Mouse (Mus musculus) kidney, embryonic 16.5 days (tissue): ENCODE measurements around the gene Camp. TPM values are rescaled to one million over a fixed set of nuclear protein-coding genes. Genes with fewer than 3 reads are reported as not detected.
A peak's percentile ranks its signal among the peaks of the same experiment; 100 is the strongest.

Experiments
- ATAC-seq: fragments of 200-750 bp; cut with Nextera tagmentation; 2 replicates; pipeline ENCODE4 v1.8.0; 2017; ENCODE audit warnings: moderate TSS enrichment; ENCODE audit not compliant: low FRiP score, low TSS enrichment
- H3K27ac ChIP-seq: fragments of 300-500 bp; sonication (generic); 2 replicates; pipeline ENCODE4 v1.5.1; 2014; ENCODE audit warnings: low read length
- H3K27me3 ChIP-seq: fragments of 300-500 bp; sonication (generic); 2 replicates; pipeline ENCODE4 v1.6.1; 2014; ENCODE audit warnings: low read length, control low read depth, mixed read lengths; ENCODE audit not compliant: insufficient read depth
- H3K36me3 ChIP-seq: fragments of 300-500 bp; sonication (generic); 2 replicates; pipeline ENCODE4 v1.6.1; 2014; ENCODE audit warnings: low read length, control low read depth, mixed read lengths; ENCODE audit not compliant: insufficient read depth
- H3K4me1 ChIP-seq: fragments of 300-500 bp; sonication (generic); 2 replicates; pipeline ENCODE4 v1.6.1; 2014; ENCODE audit warnings: low read length, control low read depth, mixed read lengths; ENCODE audit not compliant: insufficient read depth
- H3K4me2 ChIP-seq: fragments of 300-500 bp; sonication (generic); replicated peaks from 2 replicates; pipeline ENCODE4 v1.6.1; 2014; ENCODE audit warnings: low read depth, low read length
- H3K4me3 ChIP-seq: fragments of 300-500 bp; sonication (generic); 2 replicates; pipeline ENCODE4 v1.5.1; 2014; ENCODE audit warnings: mild to moderate bottlenecking, low read length
- H3K9ac ChIP-seq: fragments of 300-500 bp; sonication (generic); replicated peaks from 2 replicates; pipeline ENCODE4 v1.6.1; 2014; ENCODE audit warnings: low read length
- H3K9me3 ChIP-seq: fragments of 300-500 bp; sonication (generic); 2 replicates; pipeline ENCODE4 v1.6.1; 2016; ENCODE audit warnings: low read length, control low read depth
- WGBS: fragments of 180-500 bp; shearing (Covaris S2); extraction: QIAGEN DNeasy Blood & Tissue Kit; methylation state at CpG from one replicate; pipeline ENCODE4 v1.1.7; 2014; 5-methylcytosine and 5-hydroxymethylcytosine counted together
- polyA plus RNA-seq: library from polyadenylated mRNA; unstranded; fragments of >200 nt; fragmentation: Nextera tagmentation; extraction: Ambion mirVana; gene quantifications from 2 replicates; pipeline ENCODE4 v1.2.1, GENCODE M21; 2015

Gene Camp
- polyA plus RNA-seq, 1 experiment from 2014 or later: 2.2 TPM

DNA sequence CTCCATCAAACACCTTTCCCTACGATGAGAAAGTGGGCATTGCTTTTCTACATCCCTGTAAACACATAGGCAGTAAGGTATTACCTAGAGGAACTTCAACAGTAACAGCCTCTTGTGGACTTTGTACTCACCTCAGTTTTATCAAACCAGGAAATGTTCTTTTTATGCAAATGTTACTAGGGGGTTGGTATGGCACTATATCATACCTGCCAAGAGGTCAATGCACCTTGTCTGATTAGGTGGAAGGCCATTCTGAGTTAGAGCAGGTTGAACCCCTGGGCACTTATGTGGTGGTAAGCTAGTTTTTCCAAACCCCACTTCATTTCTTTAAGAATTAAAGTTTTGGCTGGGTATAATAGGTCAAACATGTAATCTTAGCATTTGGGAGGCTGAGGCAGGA is 29.9 kb upstream of the Camp start:
- no peak for ATAC-seq
- H3K27ac ChIP-seq: no peak overlapping the region

DNA sequence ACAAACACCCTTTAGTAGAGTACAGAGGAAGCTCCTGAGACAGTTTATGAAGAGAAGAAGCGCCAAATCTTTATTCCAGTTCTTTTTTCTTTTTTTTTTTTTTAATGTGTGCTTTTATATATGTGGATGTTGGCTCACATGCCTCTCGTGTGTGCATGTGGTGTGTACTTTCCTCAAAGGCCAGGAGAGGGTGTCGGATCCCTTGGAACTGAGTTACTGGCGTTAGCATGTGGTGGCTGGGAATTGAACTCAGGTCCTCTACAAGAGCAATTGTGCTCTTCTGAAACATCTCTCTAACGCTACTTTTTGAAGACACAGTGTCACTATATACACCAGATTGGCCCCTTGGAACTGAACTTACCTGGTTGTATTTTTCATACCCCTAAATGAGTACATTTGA is 28.2 kb upstream of the Camp start:
- ATAC-seq: no peak
- no peaks in the 10 kb centered on the region for H3K27me3 ChIP-seq
- 78% methylated on average over 5 of the region's 5 CpGs for WGBS
- H3K4me3 ChIP-seq: peak overlapping the region; percentile 81
- peak overlapping the region; percentile 81 for H3K4me2 ChIP-seq
- H3K9ac ChIP-seq: peak overlapping the region; percentile 93; the same call in 1 of the 2 replicates
- peaks cover 46% of the 10 kb centered on the region for H3K36me3 ChIP-seq
- H3K9me3 ChIP-seq: no peaks in the 10 kb centered on the region
- peaks cover 15% of the 10 kb centered on the region for H3K4me1 ChIP-seq
- no peak overlapping the region for H3K27ac ChIP-seq

More for the DNA sequence above, 29.9 kb upstream of the Camp start:
- H3K4me3 ChIP-seq: no peak overlapping the region
- H3K27me3 ChIP-seq: no peaks in the 10 kb centered on the region
- peaks cover 62% of the 10 kb centered on the region for H3K36me3 ChIP-seq
- H3K4me2 ChIP-seq: no peak overlapping the region
- H3K9me3 ChIP-seq: no peaks in the 10 kb centered on the region
- H3K4me1 ChIP-seq: peaks cover 15% of the 10 kb centered on the region
- WGBS: 88% methylated on average over 1 of the region's 1 CpGs
- H3K9ac ChIP-seq: no peak overlapping the region

DNA sequence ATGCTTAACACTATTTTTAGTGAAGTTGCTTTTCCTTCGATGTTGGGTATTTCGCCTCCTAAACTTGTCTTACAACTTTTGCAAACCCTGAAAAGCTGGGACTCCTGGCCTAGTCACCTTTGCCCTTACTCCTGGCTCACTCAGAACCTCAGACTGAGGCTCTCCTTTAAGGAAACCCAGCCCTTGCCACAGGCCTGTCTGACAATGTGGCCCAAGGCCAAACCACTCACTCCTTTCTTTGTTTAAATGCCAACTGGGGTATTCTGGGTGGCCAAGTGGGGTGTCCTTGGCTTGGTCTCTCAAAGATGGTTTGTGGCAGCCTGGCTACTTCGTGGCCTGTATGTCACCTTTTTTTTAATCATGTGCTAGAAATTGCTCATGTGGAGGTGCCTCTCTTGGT is 27.3 kb upstream of the Camp start:
- H3K9me3 ChIP-seq: no peaks in the 10 kb centered on the region

DNA sequence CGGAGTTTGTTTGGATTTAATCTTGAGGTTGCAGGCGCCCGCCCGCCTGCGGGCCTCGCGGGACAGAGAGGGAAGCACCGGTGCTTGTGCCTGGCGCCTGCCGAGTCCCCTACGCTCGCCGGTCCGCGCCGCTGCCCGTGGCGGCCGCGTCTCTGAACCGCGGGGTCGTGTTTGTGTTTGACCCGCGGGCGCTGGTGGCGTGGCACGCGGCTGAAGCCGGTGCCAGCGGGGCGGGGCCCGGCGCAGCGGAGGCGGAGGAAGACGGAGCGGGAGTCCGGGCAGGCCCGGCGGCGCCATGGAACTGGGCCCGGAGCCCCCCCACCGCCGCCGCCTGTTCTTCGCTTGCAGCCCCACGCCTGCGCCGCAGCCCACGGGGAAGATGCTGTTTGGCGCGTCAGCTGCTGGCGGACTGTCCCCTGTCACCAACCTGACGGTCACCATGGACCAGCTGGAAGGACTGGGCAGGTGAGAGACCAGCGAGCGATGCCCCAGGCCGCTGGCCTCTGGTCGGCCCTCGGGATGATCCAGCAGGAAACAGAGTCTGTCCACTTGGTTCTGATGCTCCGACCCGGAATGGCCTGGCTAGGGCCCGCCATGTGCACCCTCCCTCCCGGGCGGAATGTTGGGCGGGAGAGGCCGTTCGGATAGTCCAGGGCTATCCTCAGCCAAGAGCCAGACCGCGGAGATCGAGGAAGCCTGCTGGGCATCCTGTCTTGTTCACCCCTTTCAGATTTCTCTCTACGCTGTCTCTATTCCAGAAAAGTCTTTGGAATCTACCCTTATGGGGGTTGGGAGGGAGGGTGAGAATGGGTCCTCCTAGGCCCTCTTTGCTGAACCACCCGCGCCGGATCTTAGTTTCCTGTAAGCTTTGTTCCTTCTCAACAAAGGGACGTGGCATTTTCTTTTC is 26.5 kb upstream of the Camp start:
- Histone ChIP-seq H3K27ac (peak overlapping the region; percentile 94), H3K36me3 (peaks cover 32% of the 10 kb centered on the region), H3K9me3 (no peaks in the 10 kb centered on the region), H3K4me2 (peak overlapping the region; percentile 81), H3K4me3 (peak overlapping the region; percentile 81), H3K27me3 (no peaks in the 10 kb centered on the region), H3K9ac (peak overlapping the region; percentile 93), H3K4me1 (peaks cover 17% of the 10 kb centered on the region)
- under 1% methylated on average over 76 of the region's 76 CpGs for WGBS
- ATAC-seq: peak; percentile 71

More for the DNA sequence above, 27.3 kb upstream of the Camp start:
- Histone ChIP-seq H3K9ac (peak overlapping the region; percentile 93), H3K27me3 (no peaks in the 10 kb centered on the region), H3K4me2 (peak overlapping the region; percentile 81), H3K36me3 (peaks cover 38% of the 10 kb centered on the region), H3K4me3 (peak overlapping the region; percentile 81), H3K4me1 (peaks cover 15% of the 10 kb centered on the region), H3K27ac (peak overlapping the region; percentile 94)
- WGBS: 4% methylated on average over 3 of the region's 3 CpGs
- ATAC-seq: no peak

DNA sequence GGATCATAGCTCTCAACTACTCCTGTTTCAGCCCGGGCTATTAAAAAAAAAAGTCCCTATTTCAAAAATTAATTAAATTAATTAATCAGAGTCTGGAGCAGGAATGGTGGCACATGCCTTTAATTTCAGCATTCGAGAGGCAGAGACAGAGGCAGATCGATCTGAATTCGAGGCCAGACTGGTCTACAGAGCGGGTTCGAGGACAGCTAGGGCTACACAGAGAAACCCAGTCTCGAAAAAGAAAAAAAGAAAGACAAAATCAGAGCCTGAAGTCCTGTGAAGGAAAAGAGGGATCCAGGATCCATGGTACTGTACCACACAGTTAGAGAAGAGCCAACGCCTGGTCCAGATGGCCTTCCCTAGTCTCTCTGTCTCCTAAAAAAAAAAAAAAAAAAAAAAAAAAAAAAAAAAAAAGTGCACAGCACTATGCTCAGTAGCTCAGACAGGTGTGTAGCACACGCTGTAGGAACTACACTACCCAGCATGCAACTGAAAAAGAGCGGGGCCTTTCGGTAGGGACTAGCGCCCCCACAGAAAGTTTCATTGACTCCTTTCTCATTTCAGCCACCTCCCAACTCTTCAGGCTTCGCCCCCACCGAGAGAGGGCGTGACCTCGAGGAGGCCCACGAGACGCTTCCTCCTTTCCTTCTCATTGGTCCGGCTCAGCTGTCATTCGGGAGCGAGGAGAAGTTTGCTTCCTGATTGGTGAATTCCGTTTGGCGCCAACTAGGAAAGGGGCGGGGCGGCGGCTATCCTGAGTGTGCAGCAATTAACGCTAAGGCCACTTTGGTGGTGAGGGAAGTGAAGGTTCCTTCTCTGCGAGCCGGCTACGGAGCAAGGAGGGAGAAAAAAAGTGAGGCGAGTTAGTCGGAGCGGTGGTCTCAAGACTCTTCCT is 25.6 kb upstream of the Camp start, which contains the start of gene Cdc25a:
TSS of gene Cdc25a (plus strand) at position 783 of the 895 bp plus-strand sequence.
- Histone ChIP-seq H3K4me2 (peak within 1 kb of the TSS; percentile 81), H3K4me1 (peaks cover 22% of the 10 kb centered on the region), H3K27me3 (no peaks in the 10 kb centered on the region), H3K4me3 (peak within 1 kb of the TSS; percentile 81), H3K9ac (peak within 1 kb of the TSS; percentile 93), H3K27ac (peak within 1 kb of the TSS; percentile 94), H3K36me3 (peaks cover 24% of the 10 kb centered on the region), H3K9me3 (no peaks in the 10 kb centered on the region)
- WGBS: 7% methylated on average over 33 of the region's 33 CpGs
- ATAC-seq: peak; percentile 94

DNA sequence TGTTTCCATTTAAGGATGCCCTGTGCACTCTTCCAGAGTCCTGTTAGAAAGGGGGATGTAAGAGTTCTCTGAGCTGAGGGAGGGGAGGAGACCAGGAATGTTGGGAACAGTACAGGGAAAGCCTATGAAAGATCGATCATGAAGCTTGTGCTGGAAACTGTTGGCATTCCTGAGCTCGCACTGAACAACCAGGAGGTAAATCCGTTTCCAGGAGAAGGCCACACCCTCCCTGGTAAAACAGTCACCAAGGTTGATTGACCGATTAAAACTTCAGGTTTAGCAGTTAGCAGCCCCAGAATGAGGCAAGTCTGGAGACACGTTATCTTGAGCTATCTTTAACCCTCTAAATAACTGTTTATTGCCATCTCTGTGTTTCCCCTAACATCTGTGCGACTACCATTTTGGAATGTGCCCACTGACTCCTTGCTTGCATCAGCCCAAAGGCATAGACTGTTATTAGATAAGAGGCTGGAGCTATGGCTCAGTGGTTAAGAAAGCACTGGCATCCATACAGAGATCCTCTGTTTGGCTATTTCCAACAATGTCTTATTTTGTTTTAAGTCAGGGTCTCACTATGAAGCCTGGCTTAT is 21.7 kb upstream of the Camp start:
- H3K27me3 ChIP-seq: no peaks in the 10 kb centered on the region
- H3K4me3 ChIP-seq: no peak overlapping the region
- ATAC-seq: no peak
- H3K27ac ChIP-seq: peak overlapping the region; percentile 61; the same call in 1 of the 2 replicates
- H3K9ac ChIP-seq: no peak overlapping the region
- peak overlapping the region; percentile 36 for H3K4me2 ChIP-seq
- H3K4me1 ChIP-seq: 0 out of 2 replicates have a peak, but pooled peaks cover 10% of the 10 kb centered on the region
- WGBS: 28% methylated on average over 6 of the region's 6 CpGs
- H3K36me3 ChIP-seq: no peaks in the 10 kb centered on the region
- H3K9me3 ChIP-seq: no peaks in the 10 kb centered on the region

DNA sequence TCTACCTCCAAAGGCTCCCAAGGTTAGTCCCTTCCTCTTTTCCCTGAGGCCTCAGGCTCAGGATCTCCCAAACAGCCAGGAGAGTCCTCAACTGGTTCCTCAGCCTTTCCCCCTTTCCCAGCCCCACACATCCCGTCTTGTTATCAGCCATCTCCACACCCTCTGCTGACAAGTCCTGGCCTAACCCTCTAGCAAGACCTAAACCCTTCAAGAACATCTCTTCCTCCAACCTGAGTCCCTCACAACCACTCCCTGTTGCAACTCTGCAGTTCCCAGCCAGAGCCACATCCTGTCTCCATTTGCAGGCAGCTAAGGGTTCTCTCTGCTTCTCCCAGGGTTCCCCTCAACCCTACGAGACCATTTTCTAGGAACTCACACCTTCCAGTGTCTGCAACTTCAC is 16.8 kb upstream of the Camp start:
- no peak for ATAC-seq
- H3K9me3 ChIP-seq: no peaks in the 10 kb centered on the region
- no peak overlapping the region for H3K4me2 ChIP-seq
- no peaks in the 10 kb centered on the region for H3K27me3 ChIP-seq
- no peak overlapping the region for H3K27ac ChIP-seq
- H3K4me1 ChIP-seq: 0 out of 2 replicates have a peak, but pooled peaks cover 6% of the 10 kb centered on the region
- no peaks in the 10 kb centered on the region for H3K36me3 ChIP-seq
- no peak overlapping the region for H3K9ac ChIP-seq
- H3K4me3 ChIP-seq: no peak overlapping the region
- WGBS: 64% methylated on average over 2 of the region's 2 CpGs

DNA sequence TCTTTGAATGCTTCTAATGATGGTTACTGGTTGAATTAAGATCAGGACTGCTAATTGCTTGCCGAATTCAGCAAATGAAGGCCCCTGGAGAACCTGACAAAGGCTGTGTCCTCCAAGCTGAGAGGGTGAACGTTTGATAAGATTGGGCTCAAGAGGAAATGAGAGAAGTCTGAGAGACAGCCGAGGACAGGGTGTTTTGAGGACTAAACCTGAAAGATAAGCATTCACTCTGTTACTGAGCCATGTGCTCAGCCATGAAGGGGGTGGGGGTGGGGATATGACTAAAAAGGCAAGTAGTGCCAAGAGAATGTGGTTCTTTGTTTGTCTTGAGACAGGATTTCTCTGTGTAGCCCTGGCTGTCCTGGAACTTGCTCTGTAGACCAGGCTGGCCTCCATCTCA is 13.7 kb upstream of the Camp start:
- no peaks in the 10 kb centered on the region for H3K9me3 ChIP-seq
- H3K27ac ChIP-seq: no peak overlapping the region
- no peaks in the 10 kb centered on the region for H3K36me3 ChIP-seq
- no peaks in the 10 kb centered on the region for H3K4me1 ChIP-seq
- no peaks in the 10 kb centered on the region for H3K27me3 ChIP-seq
- H3K4me2 ChIP-seq: no peak overlapping the region
- H3K4me3 ChIP-seq: no peak overlapping the region
- ATAC-seq: no peak
- no peak overlapping the region; the same call in 1 of the 2 replicates for H3K9ac ChIP-seq
- 65% methylated on average over 3 of the region's 3 CpGs for WGBS

DNA sequence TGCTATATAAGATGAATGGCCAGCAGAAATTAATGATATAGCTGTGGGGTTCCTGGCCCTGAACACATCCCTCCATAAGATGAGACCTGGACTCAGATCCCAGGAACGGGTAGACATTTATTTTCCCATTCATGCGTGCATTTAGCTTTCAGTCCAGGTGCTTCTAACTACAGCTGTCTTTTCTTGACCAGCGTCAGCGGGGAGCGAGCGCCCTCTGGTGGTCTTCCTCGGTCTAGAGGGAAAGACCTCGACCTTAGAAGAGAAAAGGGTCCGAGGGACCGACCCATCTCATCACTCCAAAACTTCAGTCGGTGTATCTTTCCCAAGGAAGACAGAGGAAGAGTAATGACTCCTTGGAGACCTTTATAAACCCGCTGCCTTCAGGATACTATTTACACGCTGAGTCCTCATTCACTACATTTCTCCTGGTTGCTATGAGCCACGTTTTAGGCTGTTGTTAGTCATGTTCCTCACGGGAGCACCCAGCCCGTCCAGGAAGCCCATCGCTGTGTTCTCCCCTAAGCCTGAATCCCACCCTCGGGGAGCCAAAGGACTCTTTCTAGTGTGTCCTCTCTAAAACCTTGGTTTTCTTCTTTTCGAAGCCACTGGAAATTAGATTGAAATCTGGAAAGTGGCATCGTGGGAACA is 13.1 kb upstream of the Camp start:
- Histone ChIP-seq H3K36me3 (no peaks in the 10 kb centered on the region), H3K9me3 (no peaks in the 10 kb centered on the region), H3K4me3 (no peak overlapping the region), H3K4me1 (no peaks in the 10 kb centered on the region), H3K9ac (no peak overlapping the region; the same call in 1 of the 2 replicates), H3K4me2 (peak overlapping the region; percentile 29), H3K27ac (no peak overlapping the region), H3K27me3 (no peaks in the 10 kb centered on the region)
- 17% methylated on average over 20 of the region's 20 CpGs for WGBS
- ATAC-seq: peak; percentile 76; the same call in 1 of the 2 replicates
